Mouse (Mus musculus): ENCODE measurements at regions not wholly inside any gene's neighbourhood (a gene's known extent, or its start where the extent isn't known, plus 50 kb on each side); places are given as distances from the start of the nearest gene placed in this dataset.

- TF ChIP-seq POLR2A (IDR thresholded peaks at IDR 0.05; ENCODE audit: extremely low read depth, insufficient read depth, low read length) (no peak), CTCF (IDR thresholded peaks at IDR 0.05; ENCODE audit: low read depth, low read length) (no peak)
Observed at GRCm38 (mm10) chr1:73516441-73516840, 500.7 kb upstream of the Tnp1 start.

Measured in liver, adult 2 months (tissue).